Mouse (Mus musculus) heart, embryonic 13.5 days (tissue): ENCODE measurements at regions not wholly inside any gene's neighbourhood (a gene's known extent, or its start where the extent isn't known, plus 50 kb on each side); places are given as distances from the start of the nearest gene placed in this dataset.

ENCODE experiments used
- ATAC-seq: fragments of 200-750 bp; cut with Nextera tagmentation; 2 replicates; pipeline ENCODE4 v1.8.0; 2017; ENCODE audit warnings: moderate TSS enrichment; ENCODE audit not compliant: insufficient number of reproducible peaks, low FRiP score, low TSS enrichment; ENCODE audit errors: extremely low read depth
- H3K27ac ChIP-seq: fragments of 300-500 bp; sonication (generic); replicated peaks from 2 replicates; pipeline ENCODE4 v1.5.1; 2015; ENCODE audit warnings: moderate library complexity, mild to moderate bottlenecking, inconsistent platforms
- H3K27me3 ChIP-seq: fragments of 300-500 bp; sonication (generic); replicated peaks from 2 replicates; pipeline ENCODE4 v1.6.1; 2015; ENCODE audit warnings: mild to moderate bottlenecking, inconsistent platforms
- H3K36me3 ChIP-seq: fragments of 300-500 bp; sonication (generic); 2 replicates; pipeline ENCODE4 v1.6.1; 2015; ENCODE audit warnings: mild to moderate bottlenecking, inconsistent platforms
- H3K4me1 ChIP-seq: fragments of 300-500 bp; sonication (generic); 2 replicates; pipeline ENCODE4 v1.6.1; 2015; ENCODE audit warnings: inconsistent platforms
- H3K4me2 ChIP-seq: fragments of 300-500 bp; sonication (generic); 2 replicates; pipeline ENCODE4 v1.6.1; 2015; ENCODE audit warnings: inconsistent platforms, mild to moderate bottlenecking, moderate library complexity
- H3K4me3 ChIP-seq: fragments of 300-500 bp; sonication (generic); 2 replicates; pipeline ENCODE4 v1.5.1; 2015; ENCODE audit warnings: moderate library complexity, mild to moderate bottlenecking, inconsistent platforms
- H3K9ac ChIP-seq: fragments of 300-500 bp; sonication (generic); 2 replicates; pipeline ENCODE4 v1.6.1; 2015; ENCODE audit warnings: inconsistent platforms, mild to moderate bottlenecking, moderate library complexity
- H3K9me3 ChIP-seq: fragments of 300-500 bp; sonication (generic); 2 replicates; pipeline ENCODE4 v1.6.1; 2016; ENCODE audit warnings: inconsistent platforms
- WGBS: fragments of 180-500 bp; shearing (Covaris S2); methylation state at CpG from one replicate; pipeline ENCODE4 v1.1.7; 2015; ENCODE audit warnings: mixed read lengths; 5-methylcytosine and 5-hydroxymethylcytosine counted together

DNA sequence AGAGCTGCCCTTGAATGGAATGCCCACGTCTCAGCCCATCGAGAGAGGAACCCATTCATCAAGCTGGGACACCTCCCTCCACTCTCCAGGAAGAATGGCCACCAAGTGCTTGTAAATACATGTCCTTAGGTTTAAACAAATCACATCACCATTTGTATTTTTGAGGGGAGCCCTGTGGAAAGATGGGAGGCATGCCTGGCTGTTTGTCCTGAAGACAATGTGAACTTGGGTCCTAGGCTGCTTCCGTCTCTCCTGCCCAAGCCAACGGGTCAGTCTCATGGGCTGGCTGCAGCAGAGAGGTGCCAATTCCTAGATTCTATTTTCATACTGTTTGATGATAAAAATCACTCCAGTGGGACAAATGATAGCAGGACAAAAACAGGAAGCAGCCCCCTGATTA is 205.9 kb upstream of the Tbx3 start:
- H3K4me3 ChIP-seq: no peak overlapping the region
- H3K4me1 ChIP-seq: peaks cover 11% of the 10 kb centered on the region; the same call in 1 of the 2 replicates
- H3K4me2 ChIP-seq: no peak overlapping the region
- no peaks in the 10 kb centered on the region for H3K36me3 ChIP-seq
- WGBS: 55% methylated on average over 4 of the region's 4 CpGs
- H3K27me3 ChIP-seq: 0 out of 2 replicates have a peak, but pooled peaks cover 7% of the 10 kb centered on the region
- no peak overlapping the region for H3K9ac ChIP-seq
- ATAC-seq: no peak
- H3K9me3 ChIP-seq: no peaks in the 10 kb centered on the region
- H3K27ac ChIP-seq: no peak overlapping the region

DNA sequence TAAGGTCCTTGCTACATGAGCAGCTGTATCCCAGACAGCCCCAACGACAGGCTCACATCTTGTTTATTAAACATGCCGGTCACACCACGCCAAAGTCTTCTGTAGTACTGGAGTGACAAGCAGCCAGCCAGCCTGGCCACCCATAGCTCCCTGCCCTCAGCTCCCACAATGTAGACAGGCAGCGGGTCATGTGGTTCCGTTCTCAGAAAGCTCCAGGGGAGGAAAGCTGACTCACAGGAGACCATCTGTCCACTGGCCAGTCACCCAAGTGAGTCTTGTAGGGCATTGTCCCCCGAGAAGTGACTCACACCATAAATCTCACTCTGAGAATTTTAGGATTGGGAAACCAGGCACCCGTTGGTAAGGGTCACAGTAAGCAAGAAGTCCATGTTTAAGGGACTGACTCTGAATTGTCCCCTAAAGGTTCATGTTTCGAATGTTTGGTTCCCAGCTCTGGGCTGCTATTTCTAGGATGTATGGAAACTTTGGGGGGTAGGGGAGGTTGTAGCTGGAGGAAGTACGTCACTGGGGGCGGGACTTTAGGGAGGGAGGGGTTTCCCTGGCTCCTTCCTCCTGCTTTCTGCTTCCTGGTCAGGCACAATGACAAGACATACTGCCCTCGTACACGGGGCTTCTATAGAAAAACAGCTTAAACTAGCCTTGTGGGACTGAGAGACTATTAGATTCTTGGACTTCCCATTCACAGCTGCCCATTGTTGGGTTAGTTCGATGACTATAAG is 203.0 kb upstream of the Tbx3 start:
- H3K36me3 ChIP-seq: no peaks in the 10 kb centered on the region
- no peak overlapping the region for H3K4me3 ChIP-seq
- WGBS: 74% methylated on average over 13 of the region's 13 CpGs
- peaks cover 9% of the 10 kb centered on the region; the same call in 1 of the 2 replicates for H3K4me1 ChIP-seq
- no peak overlapping the region for H3K4me2 ChIP-seq
- no peak overlapping the region for H3K27ac ChIP-seq
- H3K9me3 ChIP-seq: no peaks in the 10 kb centered on the region
- H3K9ac ChIP-seq: no peak overlapping the region
- no peak for ATAC-seq
- H3K27me3 ChIP-seq: 0 out of 2 replicates have a peak, but pooled peaks cover 4% of the 10 kb centered on the region

DNA sequence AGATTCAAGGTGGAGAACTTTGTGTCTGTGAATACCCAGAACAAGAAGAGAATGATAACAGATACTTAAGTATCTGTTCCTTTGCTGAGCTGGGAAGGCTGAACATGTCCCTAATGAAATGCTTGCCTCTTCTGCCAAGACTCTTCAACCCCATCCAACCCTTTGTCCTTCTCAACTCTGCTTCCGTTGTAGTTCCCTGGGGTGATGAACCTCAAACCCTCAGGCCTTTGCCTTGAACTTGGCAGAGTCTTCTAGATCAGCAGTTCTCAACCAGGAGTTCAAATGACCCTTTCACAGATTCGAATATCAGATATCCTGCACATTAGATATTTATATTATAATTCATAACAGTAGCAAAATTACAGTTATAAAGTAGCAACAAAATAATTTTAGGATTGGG is 192.5 kb upstream of the Tbx3 start:
- Histone ChIP-seq H3K36me3 (no peaks in the 10 kb centered on the region), H3K9ac (no peak overlapping the region), H3K4me1 (no peaks in the 10 kb centered on the region), H3K4me2 (no peak overlapping the region), H3K27ac (no peak overlapping the region), H3K27me3 (peaks cover 4% of the 10 kb centered on the region; the same call in 1 of the 2 replicates), H3K4me3 (no peak overlapping the region), H3K9me3 (0 out of 2 replicates have a peak, but pooled peaks cover 7% of the 10 kb centered on the region)
- WGBS: 77% methylated on average over 2 of the region's 2 CpGs
- no peak for ATAC-seq

DNA sequence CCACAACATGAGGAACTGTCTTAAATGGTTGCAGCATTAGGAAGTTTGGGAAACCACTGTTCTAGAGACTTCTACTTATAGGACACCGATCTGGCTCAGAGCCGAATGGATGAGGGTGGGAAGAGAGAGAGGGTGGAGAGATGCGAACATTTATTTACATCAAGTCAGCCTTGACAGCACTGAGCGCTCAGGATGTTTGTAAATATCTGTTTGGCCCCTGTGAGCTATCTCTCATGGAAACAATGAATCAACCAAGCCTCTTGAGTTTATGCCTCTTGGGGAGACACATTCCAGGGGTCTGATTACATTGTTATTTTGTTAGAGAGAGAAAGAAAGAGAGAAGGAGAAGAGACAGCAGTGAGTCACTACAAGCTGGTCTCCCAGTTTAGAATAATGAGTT is 192.1 kb upstream of the Tbx3 start:
- H3K4me1 ChIP-seq: no peaks in the 10 kb centered on the region
- H3K4me3 ChIP-seq: no peak overlapping the region
- H3K27ac ChIP-seq: no peak overlapping the region
- H3K9ac ChIP-seq: no peak overlapping the region
- WGBS: 70% methylated on average over 4 of the region's 4 CpGs
- peaks cover 6% of the 10 kb centered on the region; the same call in 1 of the 2 replicates for H3K27me3 ChIP-seq
- no peak for ATAC-seq
- H3K9me3 ChIP-seq: 0 out of 2 replicates have a peak, but pooled peaks cover 7% of the 10 kb centered on the region
- no peak overlapping the region for H3K4me2 ChIP-seq
- H3K36me3 ChIP-seq: no peaks in the 10 kb centered on the region

DNA sequence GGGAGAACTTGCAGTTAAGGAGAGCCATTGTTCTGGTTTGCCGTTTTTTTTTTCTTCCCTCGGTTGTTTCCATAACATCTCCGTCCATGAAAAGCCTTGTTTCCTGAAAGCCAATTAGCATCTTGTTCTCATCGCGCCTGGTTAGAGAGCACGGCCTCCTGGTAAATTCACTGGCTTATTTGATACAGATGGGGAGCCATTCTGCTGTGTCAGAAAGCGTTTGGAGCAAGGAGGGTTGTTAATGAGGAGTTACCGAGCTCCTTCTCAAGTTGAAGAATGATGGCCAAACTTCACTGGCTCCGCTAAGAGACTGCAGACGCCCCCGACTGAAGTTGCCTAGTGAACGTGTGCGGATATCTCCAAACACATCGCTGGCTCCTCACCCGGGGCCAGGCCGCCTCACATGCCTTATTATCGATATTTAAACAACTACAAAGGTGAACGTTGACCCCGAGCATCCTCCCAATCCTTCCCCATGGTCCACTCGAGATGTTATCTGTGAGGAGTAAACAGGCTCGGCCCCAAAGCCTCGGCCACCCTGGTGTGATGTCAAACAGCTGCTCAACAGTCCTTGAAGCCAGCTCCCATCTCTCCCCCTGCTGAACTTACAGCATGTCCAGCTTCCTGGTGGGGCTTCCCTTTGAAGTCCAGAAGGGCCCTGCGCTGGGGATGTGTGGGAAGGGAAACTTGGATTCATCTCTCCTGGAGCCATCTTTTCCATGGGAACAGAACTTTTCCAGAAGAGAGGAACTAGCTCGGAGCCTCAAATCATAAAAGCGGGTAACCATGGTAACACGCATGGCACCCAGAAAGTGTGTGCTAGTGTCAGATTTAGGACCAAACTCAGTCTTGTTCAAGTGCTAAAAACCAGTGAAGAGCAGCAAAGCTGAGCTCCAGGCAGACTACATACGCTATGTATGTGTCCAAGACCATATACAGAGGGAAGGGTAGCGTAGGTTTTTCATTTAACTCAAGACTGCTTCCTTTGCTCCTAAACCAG is 190.0 kb upstream of the Tbx3 start:
- H3K9ac ChIP-seq: no peak overlapping the region
- H3K27me3 ChIP-seq: peaks cover 6% of the 10 kb centered on the region; the same call in 1 of the 2 replicates
- 0 out of 2 replicates have a peak, but pooled peaks cover 3% of the 10 kb centered on the region for H3K9me3 ChIP-seq
- 40% methylated on average over 28 of the region's 28 CpGs for WGBS
- H3K27ac ChIP-seq: no peak overlapping the region
- H3K36me3 ChIP-seq: no peaks in the 10 kb centered on the region
- ATAC-seq: no peak
- no peak overlapping the region for H3K4me3 ChIP-seq
- no peak overlapping the region for H3K4me2 ChIP-seq
- H3K4me1 ChIP-seq: no peaks in the 10 kb centered on the region

DNA sequence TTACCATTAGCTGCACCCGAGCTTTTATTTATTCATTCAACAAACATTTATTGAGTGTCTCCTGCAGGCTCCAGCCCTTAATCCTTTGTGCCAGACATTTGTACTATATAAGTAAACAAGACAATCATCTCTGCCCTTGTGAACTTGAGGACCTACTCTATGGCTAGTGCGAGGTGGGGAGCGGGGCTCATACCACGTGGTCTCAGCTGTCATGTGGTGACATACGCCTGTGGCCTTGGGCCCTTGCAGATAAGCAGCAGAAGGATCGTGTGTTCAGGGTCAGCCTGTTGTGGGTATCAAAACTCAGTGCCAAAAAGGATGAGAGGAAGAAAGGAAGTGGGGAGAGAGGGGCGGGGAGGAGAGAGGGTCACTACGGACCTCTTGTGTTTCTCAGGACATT is 186.8 kb upstream of the Tbx3 start:
- Histone ChIP-seq H3K9me3 (no peaks in the 10 kb centered on the region), H3K27me3 (peaks cover 6% of the 10 kb centered on the region; the same call in 1 of the 2 replicates), H3K4me2 (no peak overlapping the region), H3K4me3 (no peak overlapping the region), H3K4me1 (no peaks in the 10 kb centered on the region), H3K36me3 (no peaks in the 10 kb centered on the region), H3K9ac (no peak overlapping the region), H3K27ac (no peak overlapping the region)
- WGBS: 63% methylated on average over 8 of the region's 8 CpGs
- ATAC-seq: no peak

DNA sequence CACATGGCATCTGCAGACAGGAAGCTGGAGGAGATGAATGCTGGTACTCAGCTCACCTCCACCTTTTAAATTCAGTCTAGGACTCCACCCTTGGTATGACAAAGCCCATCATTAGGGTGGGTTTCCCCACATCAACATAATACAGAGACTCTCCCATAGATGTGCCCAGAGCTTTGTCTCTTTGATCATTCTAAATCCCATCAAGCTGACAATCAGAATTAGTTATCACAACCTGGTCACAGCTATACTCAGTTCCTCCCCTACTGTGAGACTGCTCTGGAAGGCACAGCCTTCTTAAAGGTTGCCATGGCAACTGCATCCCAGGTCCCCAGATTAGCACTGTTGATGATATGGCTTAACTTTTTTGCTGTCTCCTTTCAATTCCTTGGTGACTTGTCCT is 184.3 kb upstream of the Tbx3 start:
- no peak for ATAC-seq
- H3K27ac ChIP-seq: no peak overlapping the region

DNA sequence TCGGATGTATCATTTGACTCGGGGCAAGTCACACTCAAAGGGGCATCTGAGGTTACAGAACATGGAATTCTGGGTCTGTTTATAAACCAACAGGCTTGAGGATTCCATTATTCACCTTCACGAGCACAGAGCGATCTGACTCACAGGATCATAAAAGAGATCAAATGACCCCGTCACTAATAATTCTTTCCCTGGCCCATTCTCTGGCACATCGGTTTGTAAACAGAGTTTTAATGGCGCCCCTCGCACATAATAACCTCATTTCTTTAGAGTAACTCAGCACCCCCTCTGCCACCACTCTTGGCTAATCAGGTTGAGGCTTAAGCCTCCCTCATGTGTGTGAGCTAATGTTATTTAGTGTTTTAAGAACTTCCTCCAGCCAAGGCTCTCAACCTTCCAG is 183.3 kb upstream of the Tbx3 start:
- H3K4me1 ChIP-seq: no peaks in the 10 kb centered on the region
- no peak overlapping the region for H3K27ac ChIP-seq
- no peaks in the 10 kb centered on the region for H3K9me3 ChIP-seq
- no peak overlapping the region for H3K4me2 ChIP-seq
- no peak overlapping the region for H3K9ac ChIP-seq
- no peak overlapping the region for H3K4me3 ChIP-seq
- no peak for ATAC-seq
- peaks cover 25% of the 10 kb centered on the region for H3K27me3 ChIP-seq
- 83% methylated on average over 8 of the region's 8 CpGs for WGBS
- H3K36me3 ChIP-seq: no peaks in the 10 kb centered on the region

More for the DNA sequence above, 184.3 kb upstream of the Tbx3 start:
- H3K4me2 ChIP-seq: no peak overlapping the region
- H3K4me1 ChIP-seq: no peaks in the 10 kb centered on the region
- no peak overlapping the region for H3K9ac ChIP-seq
- H3K36me3 ChIP-seq: no peaks in the 10 kb centered on the region
- no peak overlapping the region for H3K4me3 ChIP-seq
- peaks cover 16% of the 10 kb centered on the region for H3K27me3 ChIP-seq
- H3K9me3 ChIP-seq: no peaks in the 10 kb centered on the region

DNA sequence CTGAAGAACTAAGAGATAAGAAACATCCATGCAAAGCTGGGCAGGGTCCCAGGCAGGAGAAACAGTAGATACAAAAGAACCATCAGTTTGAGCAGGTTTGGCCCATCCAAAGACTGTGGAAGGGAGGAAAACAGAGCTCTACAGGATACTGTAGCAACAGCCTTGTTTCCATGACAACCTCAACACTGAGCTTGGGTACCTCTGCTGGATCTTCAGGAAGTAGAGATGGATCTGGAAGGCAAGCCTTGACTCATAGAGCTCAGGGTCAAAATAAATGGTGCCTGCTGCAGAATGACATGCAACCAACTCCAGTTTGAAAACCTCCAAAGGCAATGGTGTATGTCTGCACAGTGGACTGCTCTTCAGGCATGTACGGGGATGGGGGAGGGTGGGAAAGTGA is 173.0 kb upstream of the Tbx3 start:
- Histone ChIP-seq H3K27ac (no peak overlapping the region), H3K4me3 (no peak overlapping the region), H3K4me1 (peaks cover 4% of the 10 kb centered on the region; the same call in 1 of the 2 replicates), H3K9me3 (no peaks in the 10 kb centered on the region), H3K27me3 (peaks cover 24% of the 10 kb centered on the region), H3K4me2 (no peak overlapping the region), H3K36me3 (no peaks in the 10 kb centered on the region), H3K9ac (no peak overlapping the region)
- WGBS: 67% methylated on average over 1 of the region's 1 CpGs
- ATAC-seq: no peak

DNA sequence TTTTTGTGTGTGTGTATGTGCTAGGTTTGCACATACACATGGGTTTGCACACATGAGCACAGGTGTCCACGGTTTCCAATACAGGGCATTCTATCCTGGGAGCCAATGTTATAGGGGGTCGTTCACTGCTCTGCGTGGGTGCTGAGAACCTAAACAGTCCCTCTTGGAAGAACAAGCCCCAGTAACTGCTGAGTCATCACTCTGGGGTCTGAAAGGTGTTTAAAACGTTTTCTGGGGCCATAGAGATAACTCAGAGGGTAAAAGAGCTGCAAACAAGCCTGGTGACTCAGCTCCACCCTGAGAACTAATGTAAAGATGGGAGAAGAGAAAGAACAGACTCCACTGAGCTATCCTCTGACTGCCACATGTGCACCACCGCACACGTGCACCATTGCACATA is 172.0 kb upstream of the Tbx3 start:
- Histone ChIP-seq H3K9me3 (no peaks in the 10 kb centered on the region), H3K4me3 (no peak overlapping the region), H3K4me2 (no peak overlapping the region), H3K4me1 (peaks cover 4% of the 10 kb centered on the region; the same call in 1 of the 2 replicates), H3K27ac (no peak overlapping the region), H3K9ac (no peak overlapping the region), H3K27me3 (peaks cover 24% of the 10 kb centered on the region), H3K36me3 (no peaks in the 10 kb centered on the region)
- no peak for ATAC-seq
- 68% methylated on average over 6 of the region's 6 CpGs for WGBS

DNA sequence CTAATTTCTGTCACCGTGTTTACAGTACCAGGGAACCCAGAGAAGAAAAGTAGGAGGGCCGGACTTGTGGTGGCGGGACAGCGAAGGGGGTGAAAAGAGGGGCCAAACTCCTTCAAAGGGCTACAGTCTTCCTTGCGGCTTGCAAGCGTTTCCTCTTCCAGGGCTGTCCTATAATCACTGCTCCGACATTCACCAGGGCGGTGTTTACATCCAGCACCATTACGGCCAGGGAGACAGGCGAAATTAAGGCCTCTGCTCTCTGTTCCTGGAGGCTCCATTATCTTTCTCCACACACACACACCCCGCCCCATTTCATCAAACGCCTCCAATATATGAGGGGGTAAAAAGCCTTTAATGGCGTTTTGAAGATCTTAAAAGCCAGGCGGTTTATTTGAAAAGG is 162.8 kb upstream of the Tbx3 start:
- Histone ChIP-seq H3K4me2 (no peak overlapping the region), H3K9ac (no peak overlapping the region), H3K27me3 (peaks cover 6% of the 10 kb centered on the region; the same call in 1 of the 2 replicates), H3K4me3 (no peak overlapping the region), H3K9me3 (peaks cover 3% of the 10 kb centered on the region; the same call in 1 of the 2 replicates), H3K36me3 (no peaks in the 10 kb centered on the region), H3K4me1 (no peaks in the 10 kb centered on the region), H3K27ac (no peak overlapping the region)
- 58% methylated on average over 14 of the region's 14 CpGs for WGBS
- no peak for ATAC-seq
